Mouse (Mus musculus) CH12.LX (cell line): ENCODE results near the gene Dhx40.
"Not testable (repeated sequence)": the region's sequence is repeated elsewhere in the genome, so short reads cannot be mapped to it uniquely, and the experiment has no call there.

Experiments
- CTCF ChIP-seq, 2 experiments: IDR thresholded peaks in 1 of 2; conservative IDR thresholded peaks in 1 of 2; 2 replicates each; pipeline ENCODE4 v1.5.1; 2011 to 2012; ENCODE audit warnings: low read depth in 2 of 2, low read length in 2 of 2, improper control_type of control experiment in 1 of 2, inconsistent platforms in 1 of 2, mild to moderate bottlenecking in 1 of 2, moderate library complexity in 1 of 2
- EP300 ChIP-seq: IDR thresholded peaks from 2 replicates; pipeline ENCODE4 v1.6.1; 2011; ENCODE audit warnings: low read length, improper control_type of control experiment
- ETS1 ChIP-seq: conservative IDR thresholded peaks from 2 replicates; pipeline ENCODE4 v1.6.1; 2012; ENCODE audit warnings: low read depth, mild to moderate bottlenecking, inconsistent platforms, low read length, improper control_type of control experiment, moderate library complexity
- HCFC1 ChIP-seq: IDR thresholded peaks from 2 replicates; pipeline ENCODE4 v1.6.1; 2012; ENCODE audit warnings: low read depth, mild to moderate bottlenecking, inconsistent platforms, low read length, improper control_type of control experiment
- IRF4 ChIP-seq: IDR thresholded peaks from 2 replicates; pipeline ENCODE4 v1.6.1; 2014; ENCODE audit warnings: low read depth, mild to moderate bottlenecking, inconsistent platforms, low read length, improper control_type of control experiment
- MAX ChIP-seq: IDR thresholded peaks from 2 replicates; pipeline ENCODE4 v1.6.1; 2011; ENCODE audit warnings: low read length, improper control_type of control experiment
- POLR2A ChIP-seq: IDR thresholded peaks from 2 replicates; pipeline ENCODE4 v1.6.1; 2011; ENCODE audit warnings: low read depth, mild to moderate bottlenecking, improper control_type of control experiment, low read length
- SIN3A ChIP-seq: IDR thresholded peaks from 2 replicates; pipeline ENCODE4 v1.6.1; 2012; ENCODE audit warnings: low read length, improper control_type of control experiment, inconsistent platforms
- TCF12 ChIP-seq: IDR thresholded peaks from 2 replicates; pipeline ENCODE4 v1.6.1; 2014; ENCODE audit warnings: low read depth, mild to moderate bottlenecking, inconsistent platforms, low read length, improper control_type of control experiment
- USF1 ChIP-seq: IDR thresholded peaks from 2 replicates; pipeline ENCODE4 v1.6.1; 2014; ENCODE audit warnings: low read depth, mild to moderate bottlenecking, inconsistent platforms, low read length, improper control_type of control experiment

DNA sequence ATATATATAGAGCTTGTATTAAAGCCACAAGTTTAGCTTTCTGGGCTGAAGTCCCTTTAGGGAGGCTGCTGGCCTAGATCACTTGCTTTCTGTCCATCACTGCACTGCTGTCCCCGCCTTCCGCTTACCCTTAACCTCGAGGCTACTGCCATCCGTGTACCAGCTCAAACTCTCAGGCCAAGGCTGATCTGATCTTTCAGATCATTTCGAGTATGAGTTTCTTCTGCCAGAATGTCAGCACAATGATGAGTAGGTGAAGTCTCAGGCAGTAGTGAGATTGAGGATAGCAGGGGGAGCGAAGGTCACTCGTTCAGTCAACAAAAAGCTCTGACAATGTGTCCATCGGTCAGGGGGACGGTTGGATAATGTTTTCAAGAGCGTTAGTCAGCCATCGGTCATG is 5.7 kb upstream of the Dhx40 start:
- not testable (repeated sequence) for TF ChIP-seq POLR2A; IRF4; CTCF (conservative IDR thresholded peaks at IDR 0.05 in 1 of 2, IDR thresholded peaks at IDR 0.05 in 1 of 2; ENCODE audit: low read depth in 2 of 2, low read length in 2 of 2); MAX; HCFC1; USF1; EP300; SIN3A; ETS1; TCF12
